Mouse (Mus musculus): ENCODE results near the gene Cdyl2. TPM values are rescaled to one million over a fixed set of nuclear protein-coding genes. Genes with fewer than 3 reads are reported as not detected.

Cdyl2 gene
- polyA plus RNA-seq, 1 experiment from 2014 or later = 5.9 TPM

- Histone ChIP-seq H3K4me1 (replicated peaks; ENCODE audit: control insufficient read depth, insufficient read depth, low read length) (no peaks in the 10 kb centered on the region; the same call in 1 of the 2 replicates), H3K9me3 (ENCODE audit: control insufficient read depth, low read length) (0 out of 2 replicates have a peak, but pooled peaks cover 4% of the 10 kb centered on the region), H3K9ac (ENCODE audit: low read length) (no peak overlapping the region), H3K27ac (ENCODE audit: low read depth) (no peak overlapping the region), H3K4me2 (ENCODE audit: low read length) (no peak overlapping the region), H3K27me3 (replicated peaks; ENCODE audit: control insufficient read depth, insufficient read depth, low read length) (no peaks in the 10 kb centered on the region), H3K4me3 (ENCODE audit: low read depth, low read length) (no peak overlapping the region), H3K36me3 (ENCODE audit: control insufficient read depth, insufficient read depth, low read length) (no peaks in the 10 kb centered on the region)
- ATAC-seq (replicated peaks; ENCODE audit: low FRiP score, low TSS enrichment, low read depth) (no peak), DNase-seq (ENCODE audit: low spot score) (peak; percentile 47)
- 70% methylated on average over 11 of the region's 11 CpGs for WGBS
Observed at GRCm38 (mm10) chr8:116666781-116667325, 65.9 kb downstream of the Cdyl2 start.

GRCm38 (mm10) chr8:116661521-116661920 is 71.3 kb downstream of the Cdyl2 start:
- no peaks in the 10 kb centered on the region; the same call in 1 of the 2 replicates for H3K4me1 ChIP-seq (replicated peaks; ENCODE audit: control insufficient read depth, insufficient read depth, low read length)
- peak; percentile 40 for DNase-seq (ENCODE audit: low spot score)
- 88% methylated on average over 1 of the region's 1 CpGs for WGBS

DNA sequence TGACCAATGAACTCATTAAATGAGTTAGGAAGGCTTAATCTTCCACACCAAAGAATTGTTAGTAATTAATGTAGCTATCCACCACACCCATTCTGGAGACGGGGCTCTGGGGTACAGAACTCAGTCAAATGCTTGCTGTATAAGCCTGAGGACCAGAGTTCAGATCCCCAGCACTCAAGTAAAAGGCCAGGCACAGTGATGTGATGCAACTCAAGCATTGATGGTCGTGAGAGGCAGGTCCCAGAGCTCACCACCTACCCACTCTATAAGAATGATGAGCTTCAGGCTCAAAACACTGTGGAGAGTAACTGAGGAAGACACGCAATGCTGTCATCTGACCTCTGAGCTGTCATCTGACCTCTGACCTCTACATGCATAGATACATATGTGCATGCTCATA is 76.0 kb downstream of the Cdyl2 start:
- no peak overlapping the region for H3K4me3 ChIP-seq (ENCODE audit: low read depth, low read length)
- ATAC-seq (replicated peaks; ENCODE audit: low FRiP score, low TSS enrichment, low read depth) (no peak), DNase-seq (ENCODE audit: low spot score) (peak; percentile 36)
- H3K36me3 ChIP-seq (ENCODE audit: control insufficient read depth, insufficient read depth, low read length) = no peaks in the 10 kb centered on the region
- no peak overlapping the region for H3K9ac ChIP-seq (ENCODE audit: low read length)
- H3K4me1 ChIP-seq (replicated peaks; ENCODE audit: control insufficient read depth, insufficient read depth, low read length) = no peaks in the 10 kb centered on the region
- no peaks in the 10 kb centered on the region for H3K9me3 ChIP-seq (ENCODE audit: control insufficient read depth, low read length)
- WGBS = 83% methylated on average over 3 of the region's 3 CpGs
- H3K4me2 ChIP-seq (ENCODE audit: low read length) = no peak overlapping the region
- H3K27me3 ChIP-seq (replicated peaks; ENCODE audit: control insufficient read depth, insufficient read depth, low read length) = no peaks in the 10 kb centered on the region
- no peak overlapping the region for H3K27ac ChIP-seq (ENCODE audit: low read depth)

More at GRCm38 (mm10) chr8:116661521-116661920, 71.3 kb downstream of the Cdyl2 start:
- H3K4me3 ChIP-seq (ENCODE audit: low read depth, low read length) = no peak overlapping the region
- no peaks in the 10 kb centered on the region for H3K9me3 ChIP-seq (ENCODE audit: control insufficient read depth, low read length)
- ATAC-seq (replicated peaks; ENCODE audit: low FRiP score, low TSS enrichment, low read depth) = no peak
- H3K4me2 ChIP-seq (ENCODE audit: low read length) = no peak overlapping the region
- H3K27ac ChIP-seq (ENCODE audit: low read depth) = no peak overlapping the region
- H3K9ac ChIP-seq (ENCODE audit: low read length) = no peak overlapping the region
- no peaks in the 10 kb centered on the region for H3K27me3 ChIP-seq (replicated peaks; ENCODE audit: control insufficient read depth, insufficient read depth, low read length)
- no peaks in the 10 kb centered on the region for H3K36me3 ChIP-seq (ENCODE audit: control insufficient read depth, insufficient read depth, low read length)

GRCm38 (mm10) chr8:116654881-116655280 is 77.9 kb downstream of the Cdyl2 start:
- no peaks in the 10 kb centered on the region for H3K9me3 ChIP-seq (ENCODE audit: control insufficient read depth, low read length)
- WGBS = 71% methylated on average over 3 of the region's 3 CpGs
- ATAC-seq (replicated peaks; ENCODE audit: low FRiP score, low TSS enrichment, low read depth) (no peak), DNase-seq (ENCODE audit: low spot score) (peak; percentile 15)
- H3K27ac ChIP-seq (ENCODE audit: low read depth) = no peak overlapping the region
- no peaks in the 10 kb centered on the region for H3K27me3 ChIP-seq (replicated peaks; ENCODE audit: control insufficient read depth, insufficient read depth, low read length)
- no peak overlapping the region for H3K4me2 ChIP-seq (ENCODE audit: low read length)
- no peaks in the 10 kb centered on the region for H3K36me3 ChIP-seq (ENCODE audit: control insufficient read depth, insufficient read depth, low read length)
- H3K9ac ChIP-seq (ENCODE audit: low read length) = no peak overlapping the region
- H3K4me3 ChIP-seq (ENCODE audit: low read depth, low read length) = no peak overlapping the region
- H3K4me1 ChIP-seq (replicated peaks; ENCODE audit: control insufficient read depth, insufficient read depth, low read length) = no peaks in the 10 kb centered on the region

DNA sequence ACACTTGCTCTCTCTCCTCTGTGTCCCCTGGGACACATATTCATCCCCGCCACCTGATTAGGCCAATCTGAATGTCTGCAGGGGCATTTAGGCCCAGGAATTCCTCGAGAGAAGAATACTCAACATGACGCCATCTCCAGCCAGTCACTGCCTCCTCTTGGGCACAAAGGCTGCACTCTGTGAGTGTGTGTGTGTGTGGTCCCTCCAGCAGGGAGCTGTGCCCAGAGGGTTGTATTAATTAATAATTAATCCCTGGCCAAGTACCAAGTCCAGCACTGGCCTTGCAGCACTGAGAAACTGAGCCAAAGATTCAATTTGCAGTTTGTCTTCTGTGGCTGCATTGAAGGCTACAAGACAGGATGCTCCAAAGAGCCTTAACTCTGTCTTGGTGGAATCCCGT is 79.8 kb downstream of the Cdyl2 start:
- H3K4me2 ChIP-seq (ENCODE audit: low read length) = no peak overlapping the region
- no peak overlapping the region for H3K9ac ChIP-seq (ENCODE audit: low read length)
- no peaks in the 10 kb centered on the region for H3K9me3 ChIP-seq (ENCODE audit: control insufficient read depth, low read length)
- DNase-seq (ENCODE audit: low spot score) (peak; percentile 49), ATAC-seq (replicated peaks; ENCODE audit: low FRiP score, low TSS enrichment, low read depth) (no peak)
- no peaks in the 10 kb centered on the region for H3K27me3 ChIP-seq (replicated peaks; ENCODE audit: control insufficient read depth, insufficient read depth, low read length)
- 71% methylated on average over 4 of the region's 4 CpGs for WGBS
- H3K36me3 ChIP-seq (ENCODE audit: control insufficient read depth, insufficient read depth, low read length) = no peaks in the 10 kb centered on the region
- no peak overlapping the region for H3K27ac ChIP-seq (ENCODE audit: low read depth)
- no peaks in the 10 kb centered on the region for H3K4me1 ChIP-seq (replicated peaks; ENCODE audit: control insufficient read depth, insufficient read depth, low read length)
- no peak overlapping the region for H3K4me3 ChIP-seq (ENCODE audit: low read depth, low read length)

- Histone ChIP-seq H3K36me3 (ENCODE audit: control insufficient read depth, insufficient read depth, low read length) (no peaks in the 10 kb centered on the region), H3K4me3 (ENCODE audit: low read depth, low read length) (no peak overlapping the region), H3K4me2 (ENCODE audit: low read length) (no peak overlapping the region), H3K4me1 (replicated peaks; ENCODE audit: control insufficient read depth, insufficient read depth, low read length) (no peaks in the 10 kb centered on the region), H3K27me3 (replicated peaks; ENCODE audit: control insufficient read depth, insufficient read depth, low read length) (no peaks in the 10 kb centered on the region), H3K9ac (ENCODE audit: low read length) (no peak overlapping the region), H3K27ac (ENCODE audit: low read depth) (no peak overlapping the region), H3K9me3 (ENCODE audit: control insufficient read depth, low read length) (no peaks in the 10 kb centered on the region)
- ATAC-seq (replicated peaks; ENCODE audit: low FRiP score, low TSS enrichment, low read depth) (no peak), DNase-seq (ENCODE audit: low spot score) (no peak)
- WGBS = 67% methylated on average over 16 of the region's 16 CpGs
Observed at GRCm38 (mm10) chr8:116649975-116650725, 82.6 kb downstream of the Cdyl2 start.

- Histone ChIP-seq H3K36me3 (ENCODE audit: control insufficient read depth, insufficient read depth, low read length) (no peaks in the 10 kb centered on the region), H3K9ac (ENCODE audit: low read length) (no peak overlapping the region), H3K27me3 (replicated peaks; ENCODE audit: control insufficient read depth, insufficient read depth, low read length) (no peaks in the 10 kb centered on the region), H3K4me2 (ENCODE audit: low read length) (no peak overlapping the region), H3K4me3 (ENCODE audit: low read depth, low read length) (no peak overlapping the region), H3K9me3 (ENCODE audit: control insufficient read depth, low read length) (no peaks in the 10 kb centered on the region), H3K4me1 (replicated peaks; ENCODE audit: control insufficient read depth, insufficient read depth, low read length) (no peaks in the 10 kb centered on the region), H3K27ac (ENCODE audit: low read depth) (no peak overlapping the region)
- 75% methylated on average over 4 of the region's 4 CpGs for WGBS
- DNase-seq (ENCODE audit: low spot score) = no peak
- no peak for ATAC-seq (replicated peaks; ENCODE audit: low FRiP score, low TSS enrichment, low read depth)
Observed at GRCm38 (mm10) chr8:116645376-116645775, 87.4 kb downstream of the Cdyl2 start.

DNA sequence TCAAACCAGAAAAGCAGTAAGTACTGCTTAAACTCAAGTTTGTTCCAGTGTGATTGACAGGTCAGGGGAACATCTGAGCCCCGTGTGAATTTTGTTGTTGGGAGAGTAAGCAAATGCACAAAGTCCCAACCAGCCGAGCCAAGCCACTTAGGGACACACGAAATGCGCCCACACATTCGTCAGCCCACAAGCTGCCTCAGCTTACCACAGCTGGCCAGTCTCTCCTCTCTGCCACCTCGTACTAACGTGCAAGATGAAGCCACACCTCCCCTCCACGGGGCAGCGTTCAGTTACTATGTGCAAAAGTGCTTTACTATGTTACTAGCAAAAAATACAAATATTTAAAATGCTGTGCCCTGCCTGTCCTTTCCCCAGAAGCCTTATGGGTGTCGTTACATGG is 91.9 kb downstream of the Cdyl2 start:
- ATAC-seq (replicated peaks; ENCODE audit: low FRiP score, low TSS enrichment, low read depth) = no peak
- no peak overlapping the region for H3K4me2 ChIP-seq (ENCODE audit: low read length)

GRCm38 (mm10) chr8:116637998-116638397 is 94.8 kb downstream of the Cdyl2 start:
- H3K9me3 ChIP-seq (ENCODE audit: control insufficient read depth, low read length) = no peaks in the 10 kb centered on the region
- 79% methylated on average over 4 of the region's 4 CpGs for WGBS
- H3K4me3 ChIP-seq (ENCODE audit: low read depth, low read length) = no peak overlapping the region
- DNase-seq (ENCODE audit: low spot score) (no peak), ATAC-seq (replicated peaks; ENCODE audit: low FRiP score, low TSS enrichment, low read depth) (no peak)
- H3K4me1 ChIP-seq (replicated peaks; ENCODE audit: control insufficient read depth, insufficient read depth, low read length) = no peaks in the 10 kb centered on the region
- no peak overlapping the region for H3K4me2 ChIP-seq (ENCODE audit: low read length)
- no peaks in the 10 kb centered on the region for H3K36me3 ChIP-seq (ENCODE audit: control insufficient read depth, insufficient read depth, low read length)
- H3K9ac ChIP-seq (ENCODE audit: low read length) = no peak overlapping the region
- no peak overlapping the region for H3K27ac ChIP-seq (ENCODE audit: low read depth)
- H3K27me3 ChIP-seq (replicated peaks; ENCODE audit: control insufficient read depth, insufficient read depth, low read length) = no peaks in the 10 kb centered on the region

More for the DNA sequence above, 91.9 kb downstream of the Cdyl2 start:
- Histone ChIP-seq H3K4me3 (ENCODE audit: low read depth, low read length) (no peak overlapping the region), H3K27ac (ENCODE audit: low read depth) (no peak overlapping the region), H3K27me3 (replicated peaks; ENCODE audit: control insufficient read depth, insufficient read depth, low read length) (no peaks in the 10 kb centered on the region), H3K9me3 (ENCODE audit: control insufficient read depth, low read length) (no peaks in the 10 kb centered on the region), H3K9ac (ENCODE audit: low read length) (no peak overlapping the region), H3K4me1 (replicated peaks; ENCODE audit: control insufficient read depth, insufficient read depth, low read length) (no peaks in the 10 kb centered on the region), H3K36me3 (ENCODE audit: control insufficient read depth, insufficient read depth, low read length) (no peaks in the 10 kb centered on the region)
- WGBS = 74% methylated on average over 10 of the region's 10 CpGs
- DNase-seq (ENCODE audit: low spot score) = no peak
